Mouse (Mus musculus): Measurements from ENCODE around the gene Xpnpep3.

GRCm38 (mm10) chr15:81465901-81466737, 66.2 kb downstream of the Xpnpep3 start, which contains the start of gene Rbx1:
- no peak for TF ChIP-seq CTCF (IDR thresholded peaks at IDR 0.05; ENCODE audit: insufficient read depth, low read length)
- TF ChIP-seq POLR2A (IDR thresholded peaks at IDR 0.05; ENCODE audit: borderline replicate concordance, extremely low read depth, low read depth, low read length), result peak; percentile 92; the same call in 1 of the 2 replicates
